Mouse (Mus musculus) bone marrow macrophage, adult 2 months (primary cell): ENCODE measurements around the gene Psmd4.

Experiments used
- CTCF ChIP-seq: IDR thresholded peaks from 2 replicates; pipeline ENCODE4 v1.5.1; 2012; ENCODE audit warnings: low read depth, mild to moderate bottlenecking, low read length, moderate library complexity
- POLR2A ChIP-seq: IDR thresholded peaks from 2 replicates; pipeline ENCODE4 v1.6.1; 2012; ENCODE audit warnings: mild to moderate bottlenecking, low read depth, low read length, borderline replicate concordance

DNA sequence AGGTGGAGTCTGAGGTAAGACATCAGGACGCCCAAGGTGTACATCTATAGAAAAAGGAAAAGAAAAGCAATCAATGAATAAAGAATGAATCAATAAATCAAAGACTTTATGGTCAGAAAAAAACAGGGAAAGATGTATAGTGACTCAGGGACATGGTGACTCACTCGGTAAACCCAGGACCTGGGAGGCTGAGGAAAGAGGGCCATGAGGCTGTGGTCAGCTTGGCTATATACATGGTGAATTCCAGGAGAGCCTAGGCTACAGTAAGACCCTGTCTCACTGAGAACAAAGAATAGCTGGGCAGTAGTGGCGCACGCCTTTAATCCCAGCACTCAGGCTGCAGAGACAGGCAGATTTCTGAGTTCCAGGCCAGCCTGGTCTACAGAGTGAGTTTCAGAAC is 21.3 kb upstream of the Psmd4 start:
- TF ChIP-seq CTCF (no peak), POLR2A (no peak)
